Mouse (Mus musculus): ENCODE results near the gene Sec61g.
"Not testable (repeated sequence)": the region's sequence is repeated elsewhere in the genome, so short reads cannot be mapped to it uniquely, and the experiment has no call there.

The Sec61g gene

GRCm38 (mm10) chr11:16508052-16508654, at the start of gene Sec61g:
Sec61g (minus strand) TSS chr11:16508484.
- DNase-seq, result peak; percentile 93

GRCm38 (mm10) chr11:16546421-16547163, 38.3 kb upstream of the Sec61g start:
- DNase-seq, result peak; percentile 21

GRCm38 (mm10) chr11:16537379-16537778, 29.1 kb upstream of the Sec61g start:
- no peak for DNase-seq

GRCm38 (mm10) chr11:16534582-16535553, 26.6 kb upstream of the Sec61g start:
- no peak for DNase-seq

GRCm38 (mm10) chr11:16532877-16533276, 24.6 kb upstream of the Sec61g start:
- DNase-seq, result no peak

DNA sequence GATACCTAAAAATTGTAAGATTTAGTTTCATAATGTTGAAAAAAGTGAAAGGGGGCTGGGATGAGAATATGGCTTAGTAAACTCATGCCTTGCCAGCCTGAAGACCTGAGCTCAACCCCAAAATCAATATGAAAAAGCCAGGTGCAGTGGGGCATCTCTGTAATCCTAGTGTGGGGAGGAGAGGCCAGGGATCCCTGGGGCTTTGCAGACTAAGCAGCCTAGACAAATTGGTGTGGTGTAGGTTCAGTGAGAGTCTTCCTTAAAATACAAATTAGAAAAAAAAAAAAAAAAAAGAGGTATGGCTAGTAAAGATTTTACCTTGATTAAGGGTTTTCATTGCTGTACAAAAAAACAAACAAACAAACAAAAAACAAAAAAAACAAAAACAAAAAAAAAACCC, 20.6 kb upstream of the Sec61g start:
- DNase-seq, result no peak

GRCm38 (mm10) chr11:16528391-16528790, 20.1 kb upstream of the Sec61g start:
- DNase-seq, result no peak

DNA sequence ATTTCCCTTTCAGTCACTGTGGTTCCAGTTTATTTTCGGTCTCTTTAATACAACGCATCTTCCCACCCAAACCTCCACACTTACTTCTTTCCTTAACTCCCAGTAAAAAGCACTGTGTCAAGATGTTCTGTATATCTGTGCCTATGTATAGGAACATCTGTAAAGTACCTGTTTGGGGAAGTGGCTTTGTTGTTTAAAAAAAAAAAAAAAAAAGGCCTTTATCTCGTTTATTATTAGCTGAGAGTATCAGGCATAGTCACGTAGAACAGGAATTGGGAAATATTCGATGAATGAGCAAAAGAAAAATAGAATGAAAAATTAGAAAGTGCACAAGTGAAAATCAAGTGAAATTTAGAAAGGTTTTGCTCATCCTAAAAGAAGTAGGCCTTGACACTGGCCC, 19.5 kb upstream of the Sec61g start:
- DNase-seq, result no peak

- DNase-seq, result no peak
Observed at GRCm38 (mm10) chr11:16526467-16526866, 18.2 kb upstream of the Sec61g start.

- DNase-seq, result no peak
Observed at GRCm38 (mm10) chr11:16525724-16526123, 17.4 kb upstream of the Sec61g start.

GRCm38 (mm10) chr11:16524917-16525640, 16.8 kb upstream of the Sec61g start:
- DNase-seq, result peak; percentile 18

GRCm38 (mm10) chr11:16515081-16515480, 6.8 kb upstream of the Sec61g start:
- DNase-seq, result not testable (repeated sequence)

GRCm38 (mm10) chr11:16514221-16514620, 5.9 kb upstream of the Sec61g start:
- DNase-seq, result not testable (repeated sequence)

DNA sequence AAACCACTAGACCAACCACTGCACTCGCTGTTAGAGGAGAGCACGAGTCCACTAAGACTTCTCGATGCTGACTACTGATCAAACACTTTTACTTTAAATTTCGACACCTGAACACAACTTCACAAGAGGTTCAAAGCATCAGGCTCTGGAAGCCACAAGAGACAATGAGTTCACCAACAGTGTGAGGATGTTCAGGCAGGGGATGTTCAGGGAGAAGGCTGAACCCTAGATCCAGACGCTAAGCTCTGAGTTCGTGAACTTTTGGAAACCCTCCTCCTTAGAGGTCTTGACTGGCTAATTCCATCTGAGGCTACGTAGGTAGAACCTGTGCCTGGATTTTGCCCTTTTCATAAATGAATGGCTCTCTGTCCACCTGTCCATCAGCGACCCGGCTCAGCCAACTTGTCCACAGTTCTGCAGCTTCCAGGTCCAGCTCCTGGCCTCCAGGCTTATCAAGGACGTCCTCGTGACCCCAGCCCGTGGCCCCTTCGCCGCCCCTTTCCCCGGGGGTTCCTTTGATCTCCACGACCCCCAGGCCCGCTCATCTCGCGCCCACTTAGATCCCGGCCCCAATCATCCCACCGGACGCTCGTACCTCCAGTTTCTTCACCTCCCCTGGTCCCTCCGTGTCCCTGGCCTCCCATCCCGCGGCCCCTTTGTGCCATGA, 766 bp downstream of the Sec61g start:
- peak; percentile 3 for DNase-seq

GRCm38 (mm10) chr11:16505999-16506398, 2.3 kb downstream of the Sec61g start:
- no peak for DNase-seq

- no peak for DNase-seq
Observed at GRCm38 (mm10) chr11:16503150-16503549, 5.1 kb downstream of the Sec61g start.

DNA sequence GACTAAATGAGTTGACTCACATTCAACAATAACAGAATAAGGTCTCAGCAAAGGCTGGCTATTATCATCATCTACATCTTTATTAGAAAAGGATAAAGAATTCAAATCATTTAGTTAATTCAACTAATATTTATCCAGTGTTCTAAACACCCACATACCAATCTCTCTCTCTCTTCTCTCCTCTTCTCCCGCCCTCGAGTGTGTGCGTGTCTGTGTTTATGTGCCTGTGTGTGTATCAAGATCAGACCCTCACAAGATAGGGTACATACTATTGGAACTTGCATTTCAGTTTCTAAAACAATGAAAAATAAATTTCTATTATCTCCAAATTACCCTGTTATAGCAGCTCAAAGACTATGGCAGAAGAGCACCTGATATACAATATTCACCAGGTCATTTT, 5.5 kb downstream of the Sec61g start:
- DNase-seq, result no peak

DNA sequence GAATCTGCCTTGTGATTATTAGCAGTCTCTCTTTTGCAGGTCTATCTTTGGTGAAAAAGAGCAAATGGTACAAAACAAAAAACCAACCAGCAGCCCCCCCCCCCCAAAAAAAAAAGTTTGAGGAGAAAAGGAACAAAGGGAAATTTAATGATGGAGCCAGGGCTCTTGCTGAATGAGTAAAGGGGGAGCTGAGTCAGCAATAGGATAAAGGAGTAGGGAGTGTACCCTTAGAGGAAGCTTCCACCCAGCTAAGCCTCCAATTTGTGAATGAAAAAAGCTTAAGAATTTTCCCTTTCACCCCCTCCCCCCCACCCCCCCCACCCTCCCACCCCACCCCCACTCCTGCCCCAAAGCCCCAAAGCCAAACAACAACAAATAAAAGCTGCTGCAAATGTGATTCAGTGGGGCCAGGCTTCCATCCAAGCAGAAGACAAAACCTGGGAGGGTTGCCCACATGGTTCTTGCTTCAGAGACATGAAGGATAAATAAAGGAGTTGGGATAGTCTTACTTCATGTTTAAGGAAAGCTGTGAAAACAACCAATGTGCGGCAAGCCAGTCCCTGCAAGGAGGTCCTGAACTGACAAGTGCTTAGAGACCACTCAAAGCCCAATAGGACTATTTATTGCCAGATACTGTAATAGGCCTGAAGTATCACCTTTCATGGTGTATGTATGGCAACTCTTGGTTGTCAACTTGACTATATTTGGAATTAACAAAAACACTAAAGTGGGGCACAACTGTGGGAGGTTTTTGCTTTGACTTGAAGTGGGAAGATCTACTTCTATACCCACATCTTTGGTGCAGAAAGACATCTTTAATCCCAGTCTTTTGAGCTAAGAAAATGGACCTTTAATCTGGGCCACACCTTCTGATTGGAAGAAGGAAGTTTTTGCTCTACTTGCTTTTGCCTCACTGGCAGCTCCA, 9.3 kb downstream of the Sec61g start:
- DNase-seq, result no peak
